Mouse (Mus musculus) CH12.LX (cell line): ENCODE measurements at regions not wholly inside any gene's neighbourhood (a gene's known extent, or its start where the extent isn't known, plus 50 kb on each side); places are given as distances from the start of the nearest gene placed in this dataset.

Experiments
- CHD1 ChIP-seq: IDR thresholded peaks from 2 replicates; pipeline ENCODE4 v1.6.1; 2012; ENCODE audit warnings: low read depth, low read length, improper control_type of control experiment, inconsistent platforms
- CTCF ChIP-seq, 2 experiments: IDR thresholded peaks in 1 of 2; conservative IDR thresholded peaks in 1 of 2; 2 replicates each; pipeline ENCODE4 v1.5.1; 2011 to 2012; ENCODE audit warnings: low read depth in 2 of 2, low read length in 2 of 2, improper control_type of control experiment in 1 of 2, inconsistent platforms in 1 of 2, mild to moderate bottlenecking in 1 of 2, moderate library complexity in 1 of 2
- E2F4 ChIP-seq: IDR thresholded peaks from 2 replicates; pipeline ENCODE4 v1.6.1; 2011; ENCODE audit warnings: low read depth, low read length, improper control_type of control experiment; ENCODE audit not compliant: insufficient replicate concordance
- EP300 ChIP-seq: IDR thresholded peaks from 2 replicates; pipeline ENCODE4 v1.6.1; 2011; ENCODE audit warnings: low read length, improper control_type of control experiment
- JUND ChIP-seq: conservative IDR thresholded peaks from 2 replicates; pipeline ENCODE4 v1.6.1; 2011; ENCODE audit warnings: low read depth, low read length, improper control_type of control experiment
- MAFK ChIP-seq: IDR thresholded peaks from 2 replicates; pipeline ENCODE4 v1.6.1; 2011; ENCODE audit warnings: low read length, improper control_type of control experiment; ENCODE audit not compliant: insufficient replicate concordance
- MAX ChIP-seq: IDR thresholded peaks from 2 replicates; pipeline ENCODE4 v1.6.1; 2011; ENCODE audit warnings: low read length, improper control_type of control experiment
- MAZ ChIP-seq: IDR thresholded peaks from 2 replicates; pipeline ENCODE4 v1.6.1; 2012; ENCODE audit warnings: low read depth, mild to moderate bottlenecking, inconsistent platforms, low read length, improper control_type of control experiment, moderate library complexity
- PAX5 ChIP-seq: IDR thresholded peaks from 2 replicates; pipeline ENCODE4 v1.6.1; 2012; ENCODE audit warnings: low read length, inconsistent platforms, mixed read lengths
- POLR2A ChIP-seq: IDR thresholded peaks from 2 replicates; pipeline ENCODE4 v1.6.1; 2011; ENCODE audit warnings: low read depth, mild to moderate bottlenecking, improper control_type of control experiment, low read length
- RCOR1 ChIP-seq: conservative IDR thresholded peaks from 2 replicates; pipeline ENCODE4 v1.6.1; 2012; ENCODE audit warnings: low read depth, mild to moderate bottlenecking, inconsistent platforms, low read length, improper control_type of control experiment
- UBTF ChIP-seq: IDR thresholded peaks from 2 replicates; pipeline ENCODE4 v1.6.1; 2012; ENCODE audit warnings: low read depth, mild to moderate bottlenecking, inconsistent platforms, low read length, improper control_type of control experiment, moderate library complexity
- USF1 ChIP-seq: IDR thresholded peaks from 2 replicates; pipeline ENCODE4 v1.6.1; 2014; ENCODE audit warnings: low read depth, mild to moderate bottlenecking, inconsistent platforms, low read length, improper control_type of control experiment

DNA sequence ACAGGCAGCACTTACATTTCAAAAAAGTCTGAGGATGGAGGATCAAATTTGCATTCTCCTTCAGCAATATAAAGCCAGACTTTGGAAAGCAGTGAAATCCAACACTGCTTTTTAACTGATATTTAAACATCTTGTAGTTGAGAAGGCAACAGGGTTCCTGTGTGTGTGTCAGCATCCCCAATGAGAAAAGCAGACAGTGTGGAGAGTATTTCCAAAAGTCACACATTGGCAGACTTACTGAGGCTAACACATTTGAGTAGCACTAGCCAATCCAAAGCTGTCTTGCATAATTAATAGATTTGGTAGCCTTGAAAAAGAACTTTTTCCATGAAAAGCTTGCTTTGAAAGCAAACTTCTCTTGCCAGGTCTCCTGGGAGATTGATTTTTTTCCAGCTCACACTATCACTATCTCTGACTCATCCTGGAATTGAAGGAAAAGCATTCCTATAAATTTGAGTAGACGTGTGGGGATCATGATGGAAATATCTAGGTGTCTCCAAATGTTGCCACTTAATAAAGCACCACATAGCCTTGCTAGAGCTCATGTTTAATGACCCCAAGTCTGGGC is 168.0 kb downstream of the Ibtk start:
- TF ChIP-seq CTCF (conservative IDR thresholded peaks at IDR 0.05 in 1 of 2, IDR thresholded peaks at IDR 0.05 in 1 of 2; ENCODE audit: low read depth in 2 of 2, low read length in 2 of 2) (no peak), MAZ (no peak), MAX (no peak), JUND (no peak), EP300 (no peak), POLR2A (no peak), CHD1 (no peak), RCOR1 (no peak), USF1 (no peak), PAX5 (no peak), UBTF (no peak), E2F4 (no peak), MAFK (no peak)
